In genomic region chr12:59530521-59530920, GRCm38 (mm10) we compare ENCODE assay signal across 16 mouse cellular contexts.
"Had no signal": no experiment of that assay in that cellular context is flagged by ENCODE, and none has a peak within 500 bp of the region (broad histone marks: within the 10 kb centered on the region; RNA-seq: fewer than 3 reads in every experiment).

No protein-coding gene starts in this region.

- H3K27me3 ChIP-seq: neural tube, embryonic 12.5 days; neural tube, embryonic 13.5 days; neural tube, embryonic 15.5 days; stomach, embryonic 15.5 days had no signal

- H3K36me3 ChIP-seq: neural tube, embryonic 12.5 days; neural tube, embryonic 13.5 days; neural tube, embryonic 15.5 days; stomach, embryonic 15.5 days had no signal

- H3K9ac ChIP-seq: neural tube, embryonic 12.5 days; neural tube, embryonic 13.5 days; neural tube, embryonic 15.5 days; stomach, embryonic 15.5 days had no signal

- DNase-seq: retina, postnatal 1 day; right cerebral cortex, adult 18-20 months; right cerebral cortex, postnatal 14 days; right cerebral cortex, postnatal 25 days; right cerebral cortex, postnatal 4 days; thymus, adult 18-20 months; thymus, adult 2 months; thymus, postnatal 14 days; thymus, postnatal 25 days; thymus, postnatal 36 days; thymus, postnatal 4 days had no signal

- H3K4me1 ChIP-seq: neural tube, embryonic 12.5 days; neural tube, embryonic 13.5 days; neural tube, embryonic 15.5 days; stomach, embryonic 15.5 days had no signal

- H3K27ac ChIP-seq: neural tube, embryonic 12.5 days; neural tube, embryonic 13.5 days; neural tube, embryonic 15.5 days; stomach, embryonic 15.5 days; stomach, postnatal 0 days had no signal

- H3K4me3 ChIP-seq: neural tube, embryonic 12.5 days; neural tube, embryonic 13.5 days; neural tube, embryonic 15.5 days; stomach, embryonic 15.5 days had no signal

- H3K4me2 ChIP-seq: neural tube, embryonic 12.5 days; neural tube, embryonic 13.5 days; neural tube, embryonic 15.5 days; stomach, embryonic 15.5 days had no signal

- H3K9me3 ChIP-seq: neural tube, embryonic 12.5 days; neural tube, embryonic 13.5 days; neural tube, embryonic 15.5 days; stomach, embryonic 15.5 days had no signal
